Mouse (Mus musculus): ENCODE measurements at regions not wholly inside any gene's neighbourhood (a gene's known extent, or its start where the extent isn't known, plus 50 kb on each side); places are given as distances from the start of the nearest gene placed in this dataset.

DNA sequence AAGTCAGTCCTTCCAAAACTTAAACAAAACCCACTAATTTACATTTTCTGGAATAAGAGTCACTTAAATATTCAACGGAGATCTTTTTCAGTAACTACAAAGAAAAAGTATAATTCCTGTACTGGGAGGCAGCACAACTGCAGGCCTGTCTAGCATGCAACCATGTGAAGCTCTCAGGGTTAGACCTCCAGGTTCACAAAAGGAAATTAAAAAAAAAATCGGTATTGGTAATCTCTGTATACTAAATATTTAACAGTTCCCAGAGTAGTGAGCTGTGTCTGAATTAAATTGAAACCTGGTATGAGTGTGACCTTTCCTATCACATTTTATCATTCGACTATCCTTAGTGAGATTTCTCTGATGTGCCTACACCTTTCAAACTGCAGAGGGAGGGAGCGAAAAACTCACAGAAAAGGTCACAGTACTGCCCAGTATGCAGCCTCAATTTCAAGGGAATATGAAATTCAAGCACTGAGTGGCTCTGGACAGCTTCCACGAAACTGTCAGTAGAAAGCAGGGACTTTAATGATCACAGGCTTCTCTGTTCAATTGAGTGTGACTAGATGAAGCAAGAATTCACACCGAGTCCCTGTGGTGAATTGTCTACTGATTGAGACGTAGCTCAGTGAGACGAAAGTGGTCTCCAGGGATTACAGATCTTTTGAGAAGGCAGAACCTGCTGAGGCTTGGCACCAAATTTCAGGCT is 197.9 kb upstream of the Spock3 start:
- no peak for DNase-seq

GRCm38 (mm10) chr8:62773766-62774165 is 177.0 kb upstream of the Spock3 start:
- peak; percentile 2 for DNase-seq

GRCm38 (mm10) chr8:62804467-62804866 is 146.3 kb upstream of the Spock3 start:
- no peak for DNase-seq

All from embryo, embryonic 11 days (tissue).